Mouse (Mus musculus): Measurements from ENCODE around the gene Chuk.
A peak's percentile ranks its signal among the peaks of the same experiment; 100 is the strongest.

Gene Chuk

DNA sequence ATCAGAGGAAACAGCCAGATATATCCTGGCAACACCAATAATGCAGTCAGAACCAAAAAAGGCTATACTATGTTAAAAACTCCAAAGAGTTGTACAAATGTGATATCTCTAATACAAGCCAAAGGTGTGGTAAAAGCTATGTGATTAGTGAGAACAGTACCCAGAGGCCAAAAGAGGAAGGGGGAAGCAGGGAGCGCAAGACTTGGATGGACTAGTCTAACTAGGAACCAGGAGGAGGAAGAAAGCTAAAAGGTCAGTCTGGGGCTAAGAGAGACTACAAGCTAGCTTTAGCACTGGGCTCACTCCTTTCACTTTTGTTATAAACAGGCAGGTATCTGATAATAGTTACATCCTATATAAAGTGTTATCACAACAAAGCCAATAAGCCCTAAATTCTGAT is 2.9 kb downstream of the Chuk start:
- no peak for DNase-seq

DNA sequence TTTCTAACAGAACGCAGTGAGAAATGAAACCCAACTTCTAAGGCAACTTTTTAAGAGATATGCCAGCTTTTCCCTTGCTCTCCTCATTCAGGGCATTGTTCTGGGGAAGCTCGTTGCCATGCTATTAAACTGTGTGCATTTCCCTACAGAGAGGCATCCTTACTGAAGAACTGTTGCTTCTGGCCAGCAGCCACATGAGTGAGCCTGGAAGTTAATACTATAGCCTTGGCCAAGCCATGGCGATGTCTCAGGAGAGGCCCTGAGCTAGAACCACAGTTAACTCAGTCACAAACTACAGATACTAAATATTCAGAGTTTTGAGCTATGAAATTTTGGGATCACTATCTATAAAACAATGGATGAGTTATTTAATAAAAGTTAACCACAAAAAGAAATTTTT is 4.3 kb downstream of the Chuk start:
- DNase-seq: no peak

DNA sequence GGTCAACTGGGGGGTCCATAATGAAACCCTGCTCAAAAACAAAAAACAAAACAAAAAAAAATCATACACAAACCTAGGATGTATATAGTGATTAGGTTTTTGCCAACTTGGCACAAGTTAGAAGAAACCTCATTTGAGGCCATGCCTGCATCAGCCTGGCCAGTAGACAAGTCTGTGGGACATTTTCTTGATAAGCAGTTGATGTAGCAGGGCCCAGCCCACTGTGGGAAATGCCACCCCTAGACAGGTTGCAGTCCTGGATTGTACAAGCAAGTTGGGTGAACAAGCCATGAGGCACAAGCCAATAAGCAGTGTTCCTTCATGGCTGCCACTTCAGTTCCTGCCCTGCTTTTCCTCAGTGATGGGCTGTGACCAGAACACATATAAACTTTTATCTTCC is 6.4 kb downstream of the Chuk start:
- DNase-seq: no peak

DNA sequence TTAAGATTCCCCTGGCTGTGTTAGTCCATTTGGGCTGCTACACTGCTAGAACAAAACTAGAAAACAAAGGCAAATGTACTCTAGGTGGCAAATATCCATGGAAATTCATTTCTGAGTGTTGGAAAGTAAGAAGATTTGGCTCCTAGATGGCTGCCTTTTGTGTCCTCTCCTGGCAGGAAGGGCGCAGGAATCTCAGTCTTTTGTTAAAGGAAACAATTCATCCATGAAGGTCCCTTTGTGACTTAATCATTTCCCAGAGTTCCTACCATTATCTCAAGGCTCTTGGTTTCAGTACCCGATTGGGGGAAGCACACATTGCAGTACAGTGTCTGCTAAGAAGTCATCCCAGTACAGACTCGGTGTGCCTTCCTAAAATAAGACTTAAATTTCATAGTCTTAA is 21.0 kb downstream of the Chuk start:
- DNase-seq: no peak

DNA sequence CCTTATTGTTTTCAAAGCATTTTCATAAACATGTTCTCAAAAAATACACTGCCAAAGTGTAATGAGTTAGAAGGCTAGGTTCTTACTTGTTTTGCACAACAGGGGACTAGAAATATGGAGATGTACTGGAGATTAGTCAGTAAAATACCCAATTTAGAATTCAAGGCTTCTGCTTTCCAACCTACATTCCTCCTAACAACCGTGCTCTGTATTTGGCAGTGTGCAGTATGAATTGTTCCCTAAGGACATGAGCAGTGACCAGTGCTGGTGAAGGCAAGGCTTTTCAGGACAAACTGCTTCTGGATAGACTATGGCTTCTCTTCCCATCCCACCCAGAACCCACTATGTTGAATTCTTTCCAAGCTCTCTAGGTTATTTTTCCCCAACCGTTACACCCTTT is 26.4 kb downstream of the Chuk start:
- no peak for DNase-seq

DNA sequence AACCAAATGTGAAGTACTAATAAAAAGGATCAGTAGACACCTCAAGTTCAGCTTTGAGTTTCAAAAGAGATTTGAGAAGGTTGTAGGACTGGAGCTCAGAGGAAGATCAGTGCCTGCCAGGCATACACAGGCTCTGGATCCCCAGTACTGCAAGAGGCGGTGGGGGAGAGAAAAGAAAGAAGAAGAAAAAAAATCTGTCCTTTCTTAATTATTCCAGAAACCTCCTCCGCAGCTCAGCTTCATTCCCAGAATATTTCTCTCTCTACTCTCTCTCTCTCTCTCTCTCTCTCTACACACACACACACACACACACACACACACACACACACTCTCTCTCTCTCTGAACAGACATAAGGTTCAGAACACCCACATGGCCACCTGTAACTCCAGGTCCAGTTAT is 27.3 kb downstream of the Chuk start:
- DNase-seq: no peak

DNA sequence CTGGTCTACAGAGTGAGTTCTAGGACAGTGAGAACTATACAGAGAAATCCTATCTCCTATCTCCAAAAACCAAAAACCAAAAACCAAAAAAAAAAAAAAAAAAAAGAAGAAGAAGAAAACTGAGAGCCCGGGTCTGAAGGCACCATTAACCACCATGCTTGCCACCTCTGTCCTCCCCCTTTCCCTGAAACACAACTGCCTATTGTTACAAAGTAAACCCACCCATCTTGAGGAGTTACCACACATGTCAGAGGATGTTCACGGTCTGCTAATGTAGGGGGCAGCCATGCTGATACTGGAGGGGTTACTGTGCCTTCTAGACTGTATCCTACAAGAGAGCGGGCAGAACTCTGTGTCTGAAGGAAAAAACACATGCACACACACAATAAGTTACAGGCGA is 30.3 kb downstream of the Chuk start:
- DNase-seq: no peak

DNA sequence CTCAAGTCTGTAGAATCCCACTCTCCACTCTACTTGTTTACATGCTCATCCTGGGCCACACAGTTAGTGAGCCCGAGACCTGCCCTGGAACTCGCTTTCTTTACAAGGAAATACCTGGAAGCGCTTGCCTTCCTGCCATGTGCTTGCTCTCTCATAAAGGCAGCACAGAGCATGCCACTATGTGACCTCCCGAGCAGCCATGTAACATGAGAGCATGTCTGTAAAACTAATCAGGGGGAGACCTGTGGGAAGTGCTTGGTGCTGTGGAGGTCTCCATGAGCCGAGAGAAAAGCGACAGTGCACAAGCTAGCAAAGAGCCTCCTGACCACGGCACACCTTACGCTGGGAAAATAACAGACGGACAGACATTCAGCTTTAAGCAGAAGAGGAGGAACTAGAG is 30.8 kb downstream of the Chuk start:
- DNase-seq: no peak

DNA sequence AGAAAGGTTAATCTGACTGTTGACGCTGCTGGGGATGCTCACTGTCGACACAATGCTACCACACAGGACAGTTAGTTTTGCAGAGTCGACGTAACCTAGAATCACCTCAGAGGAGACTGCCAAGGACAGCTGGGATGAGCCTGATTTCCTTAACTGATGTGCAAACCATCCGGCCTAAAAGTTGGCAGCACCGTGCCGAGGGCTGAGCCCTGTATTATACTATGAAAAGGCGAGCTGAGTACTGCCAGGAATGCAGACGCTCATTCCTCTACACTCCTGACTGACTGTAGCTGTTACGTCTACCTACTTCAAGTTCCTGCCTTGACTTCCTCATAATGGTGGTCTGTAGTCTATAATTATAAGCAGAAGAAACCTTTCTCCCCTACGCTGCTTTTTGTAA is 32.3 kb downstream of the Chuk start:
- no peak for DNase-seq

DNA sequence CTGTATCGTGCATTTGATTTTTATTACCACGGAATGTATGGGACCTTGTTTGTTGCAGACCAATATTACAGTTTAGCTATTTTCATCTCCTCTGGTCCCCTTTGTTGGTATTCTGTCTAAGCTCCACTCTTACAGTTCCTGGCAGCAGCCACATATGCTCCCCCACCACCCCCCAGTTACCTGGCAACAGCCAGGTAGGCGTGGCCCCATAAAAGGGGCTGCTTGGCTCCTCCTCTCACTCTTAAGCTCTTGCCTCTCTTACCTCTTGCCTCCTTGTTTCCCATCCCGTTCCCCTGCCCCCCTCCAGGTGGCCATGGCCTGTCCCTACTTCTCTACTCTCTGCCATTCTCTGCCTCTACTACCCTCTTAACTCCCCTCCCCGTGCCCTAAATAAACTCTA is 36.1 kb downstream of the Chuk start:
- DNase-seq: no peak

DNA sequence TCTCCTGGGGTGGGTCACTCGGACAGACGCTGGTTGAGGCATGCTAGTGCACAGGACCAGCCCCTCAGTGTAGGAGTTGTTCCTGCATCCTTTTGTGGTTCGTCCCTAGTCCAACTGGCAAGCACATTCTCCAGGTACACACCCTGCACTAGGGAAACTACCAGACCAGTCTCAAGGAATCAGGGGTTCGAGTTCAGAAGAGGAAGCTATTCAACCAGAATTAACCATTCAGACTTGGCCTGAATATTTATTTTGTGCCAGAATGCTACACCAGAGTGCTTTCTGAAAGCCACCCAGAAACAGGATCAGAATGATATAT is 37.4 kb downstream of the Chuk start:
- DNase-seq: no peak

DNA sequence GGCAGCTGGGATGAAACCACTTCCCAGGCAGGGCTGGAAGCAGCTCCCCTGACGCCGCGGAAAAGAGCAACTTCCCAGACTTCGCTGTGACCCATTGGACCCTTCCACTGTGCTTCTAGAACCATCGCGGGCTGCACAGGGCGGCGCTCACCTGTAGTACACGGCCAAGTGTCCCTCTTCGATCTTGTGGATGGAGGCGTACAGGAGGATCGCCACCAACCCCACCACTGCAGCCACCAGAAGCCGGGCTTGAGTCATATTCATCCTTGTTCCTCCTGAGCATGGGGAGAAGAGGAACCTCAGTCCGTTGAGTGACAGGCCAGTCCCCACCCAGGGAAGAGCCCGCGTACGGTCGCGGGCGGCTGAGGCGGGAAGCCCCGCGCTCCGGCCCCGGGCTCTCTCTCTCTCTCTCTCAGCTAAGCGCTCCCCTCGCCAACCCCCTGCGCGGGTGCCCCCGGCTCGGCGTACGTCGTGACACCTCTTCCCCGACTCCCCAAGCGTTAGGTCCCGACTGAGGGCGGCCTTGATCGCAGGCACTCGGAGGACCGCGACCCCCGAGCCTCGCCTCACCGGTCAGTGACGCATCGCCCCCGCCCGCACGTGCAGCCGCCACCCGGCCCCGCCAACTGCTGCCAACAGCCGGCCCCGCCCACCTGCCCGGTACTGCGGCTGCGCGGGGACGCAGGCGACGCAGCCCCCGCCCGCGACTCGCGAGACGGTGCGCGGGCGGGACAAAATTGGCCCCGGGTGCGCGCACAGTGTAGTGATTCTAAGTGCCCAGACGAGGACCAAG is 38.0 kb downstream of the Chuk start, which contains the start of gene Erlin1:
Gene Erlin1, minus strand, starts transcription at position 665 of the 793 bp plus-strand sequence.
- DNase-seq: peak; percentile 80 to 86

DNA sequence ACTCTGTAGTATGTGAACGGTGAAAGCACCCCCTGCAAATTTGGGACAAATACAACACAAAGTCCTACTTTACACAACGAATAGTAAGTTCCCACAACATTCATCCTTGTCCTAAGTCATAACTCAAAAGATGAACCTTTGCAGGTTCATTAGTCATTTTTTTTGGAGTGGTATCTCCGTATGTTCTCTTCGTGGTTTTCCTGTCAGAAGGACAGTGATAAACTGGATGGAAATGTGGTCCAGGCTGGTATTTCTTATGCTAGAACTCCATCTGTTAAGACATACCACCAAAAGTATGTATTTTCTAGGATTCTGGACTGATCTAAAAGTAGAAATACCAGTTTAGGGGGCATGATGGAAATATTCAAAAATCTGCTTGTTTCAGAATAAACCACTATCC is 39.0 kb downstream of the Chuk start:
- DNase-seq: no peak

DNA sequence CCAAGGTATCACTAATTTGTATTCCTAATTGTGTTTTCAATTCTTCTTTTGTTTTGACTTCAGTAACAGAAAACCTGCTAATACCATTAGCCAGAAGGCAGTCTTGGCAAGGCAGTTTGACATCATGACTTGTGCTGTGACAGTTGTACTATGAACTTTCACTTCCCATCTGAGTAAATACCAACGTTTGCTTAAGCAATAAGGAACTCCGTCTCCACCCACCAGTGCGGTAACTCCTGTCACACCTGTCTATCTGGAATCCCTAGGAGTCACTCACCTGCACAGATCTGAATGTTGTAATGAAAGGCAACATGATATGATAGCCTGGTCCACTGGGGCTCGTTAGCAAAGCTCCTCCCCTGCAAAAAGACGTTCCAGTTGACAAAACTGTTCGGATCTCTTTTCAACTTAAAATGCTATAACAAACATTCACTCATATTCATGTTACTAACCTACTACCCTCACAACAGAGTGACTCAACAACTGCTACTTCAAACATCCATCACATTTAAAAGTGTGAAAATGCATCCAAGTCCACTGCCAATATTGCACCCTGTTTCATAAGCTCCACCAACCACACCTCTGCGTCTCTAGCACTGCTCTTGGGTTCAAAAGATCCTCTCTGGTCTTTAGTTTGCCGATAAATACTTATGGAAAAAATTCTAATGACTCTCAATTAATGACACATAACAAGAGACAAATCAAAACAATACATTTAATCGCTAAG is 39.8 kb downstream of the Chuk start:
- DNase-seq: peak; percentile 58 to 61

DNA sequence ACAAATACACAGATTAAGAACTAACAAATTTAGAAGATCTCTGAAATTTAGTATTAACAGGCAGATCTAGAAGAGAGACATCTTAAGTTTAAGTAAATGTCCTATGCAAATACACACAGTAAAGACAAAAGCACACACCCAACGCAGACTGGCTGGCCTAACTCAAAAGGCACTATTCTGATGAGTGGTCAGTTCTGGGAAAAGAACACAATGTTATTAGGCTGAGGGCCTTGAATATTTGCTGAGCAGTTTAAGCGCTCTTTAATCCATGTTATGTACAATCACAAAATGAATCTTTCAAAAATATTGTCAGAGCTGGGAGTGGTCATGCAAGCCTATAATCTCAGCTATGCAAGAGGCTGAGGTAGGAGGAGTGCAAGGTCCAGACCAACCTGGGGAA is 42.5 kb downstream of the Chuk start:
- DNase-seq: no peak

DNA sequence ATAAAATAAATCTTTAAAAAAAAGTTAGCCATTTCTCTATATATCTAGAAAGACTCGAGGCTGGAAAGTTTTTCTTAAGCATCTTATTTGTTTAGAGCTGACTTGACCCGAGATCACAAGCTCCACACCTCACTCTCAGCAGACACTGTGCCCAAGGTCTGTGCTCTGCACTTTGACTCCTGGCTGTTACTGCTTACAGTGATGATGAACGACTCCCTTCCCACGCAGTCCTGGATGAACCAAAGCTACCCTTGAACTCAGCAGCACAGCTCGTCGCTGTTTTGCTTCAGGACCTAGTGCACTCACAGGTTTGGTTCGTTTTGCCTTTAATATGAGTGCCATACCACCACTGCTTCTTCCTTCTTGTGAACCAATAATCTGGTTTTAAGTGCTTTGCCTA is 43.5 kb downstream of the Chuk start:
- peak; percentile 66 to 68 for DNase-seq

DNA sequence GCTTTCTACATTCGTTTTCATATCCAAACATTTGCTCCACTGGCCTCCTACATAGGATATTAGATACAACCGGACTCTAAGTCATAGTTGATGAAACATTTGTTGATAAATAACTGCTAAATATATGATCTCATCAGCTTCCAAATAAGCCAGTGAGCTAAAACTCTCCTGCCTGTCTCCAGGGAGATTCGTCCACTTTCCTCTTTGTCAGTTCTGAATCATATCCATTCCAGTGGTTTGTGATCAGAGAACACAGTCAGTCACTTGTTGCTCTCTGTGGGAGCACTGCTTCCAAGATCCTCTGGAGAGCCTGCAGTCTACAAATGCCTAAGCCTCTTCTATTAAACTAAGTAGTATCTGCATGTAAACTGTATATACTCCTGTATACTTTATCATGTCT is 47.1 kb downstream of the Chuk start:
- DNase-seq: no peak

DNA sequence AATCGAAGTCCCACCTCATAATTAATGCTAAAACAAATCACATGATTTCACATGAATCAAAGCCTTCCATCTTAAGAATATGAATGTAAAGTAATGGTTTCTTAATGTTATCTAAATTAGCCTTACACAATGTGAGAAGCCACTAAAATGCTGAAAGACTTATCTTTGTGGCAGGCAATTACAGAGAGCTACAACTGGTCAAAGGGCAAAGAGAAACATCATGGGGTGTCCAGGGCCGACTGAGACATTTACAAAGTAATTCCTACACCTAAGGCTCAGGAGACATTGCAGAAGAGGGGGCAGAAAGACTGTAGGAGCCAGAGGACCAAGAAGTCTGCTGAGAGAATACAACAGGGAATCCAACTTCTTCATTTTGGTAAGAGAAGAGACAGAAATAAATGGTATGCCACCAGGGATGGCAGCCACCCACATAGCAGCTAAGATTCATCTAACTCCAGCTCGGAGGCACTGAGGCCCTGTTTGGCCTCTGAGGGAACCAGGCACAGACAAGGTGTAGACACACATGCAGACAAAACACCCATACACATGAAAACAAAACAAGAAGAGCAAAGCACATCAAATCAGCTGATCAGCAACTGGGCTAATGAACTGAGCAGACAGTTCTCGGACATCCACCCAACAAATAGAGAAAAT is 52.0 kb downstream of the Chuk start:
- no peak for DNase-seq

DNA sequence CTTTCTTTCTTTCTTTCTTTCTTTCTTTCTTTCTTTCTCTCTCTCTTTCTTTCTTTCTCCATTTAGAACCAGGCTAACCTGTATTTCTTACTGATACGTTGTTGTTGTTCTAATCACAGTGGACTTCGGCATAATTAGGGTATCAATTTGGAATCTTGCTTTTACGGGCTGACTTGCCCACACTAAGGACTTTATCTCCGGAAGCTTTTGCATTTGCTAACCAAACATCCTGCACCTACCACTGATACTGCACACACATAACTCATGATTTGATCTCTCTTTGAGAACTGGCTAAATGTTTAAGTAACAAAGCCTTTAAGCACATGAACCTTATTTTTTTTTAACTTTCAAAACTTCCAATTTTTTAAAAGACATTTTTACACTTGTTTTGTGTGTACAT is 56.9 kb downstream of the Chuk start:
- DNase-seq: no peak

DNA sequence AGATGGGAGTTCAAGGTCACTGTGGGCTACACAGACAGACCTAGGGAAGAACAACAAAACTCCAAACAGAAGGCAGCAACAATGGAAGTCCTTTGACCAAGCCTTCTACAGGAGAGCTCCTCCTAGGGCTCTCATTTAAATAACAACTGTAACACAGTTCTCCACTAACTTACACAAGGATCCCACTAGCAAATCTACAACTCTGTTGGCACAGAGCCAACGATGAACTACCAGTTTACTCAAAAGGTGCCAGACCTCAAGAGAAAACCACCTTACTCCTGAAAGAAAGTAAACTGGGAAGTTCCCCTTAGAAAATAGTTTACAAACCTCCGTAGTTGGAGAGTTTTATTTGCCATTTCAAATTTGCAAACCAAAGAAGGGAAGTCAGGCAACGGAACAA is 58.0 kb downstream of the Chuk start:
- DNase-seq: peak; percentile 44 to 67

DNA sequence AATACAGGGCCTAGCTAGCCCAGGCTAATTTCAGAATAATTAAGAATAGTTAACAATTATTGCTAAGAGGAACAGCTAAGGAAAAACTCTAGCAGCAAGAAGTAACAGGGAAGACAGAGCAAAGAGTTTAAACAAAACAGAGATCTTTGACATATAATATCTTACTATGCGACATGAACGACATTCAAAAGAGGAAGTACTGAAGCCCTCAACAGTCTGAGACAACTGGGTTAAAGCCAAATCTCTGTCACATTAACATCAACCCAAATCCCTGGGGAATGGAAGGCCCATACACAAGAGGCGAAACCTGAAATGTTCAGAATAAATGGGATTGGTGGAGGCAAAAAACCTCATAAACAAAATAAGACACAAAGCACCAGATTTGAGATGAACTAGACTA is 61.4 kb downstream of the Chuk start:
- DNase-seq: no peak

DNA sequence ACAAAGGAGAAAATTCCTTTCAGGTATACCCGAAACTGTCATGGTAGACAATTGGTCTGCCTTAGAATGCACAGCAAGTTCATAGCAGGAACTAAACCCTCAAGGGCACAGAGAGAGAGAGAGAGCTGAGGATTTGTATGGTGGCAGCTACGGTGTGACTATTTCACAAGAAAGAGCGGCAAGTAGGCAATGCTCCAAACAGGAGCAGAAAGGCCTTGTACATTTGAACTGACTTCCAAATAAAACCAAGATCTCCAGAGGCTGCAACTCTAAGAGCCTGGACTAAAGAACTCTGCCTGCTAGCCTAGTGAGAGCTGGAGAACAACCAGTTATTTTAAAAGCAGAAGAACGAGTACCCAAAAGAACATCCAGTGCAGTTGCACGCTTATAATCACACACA is 65.2 kb downstream of the Chuk start:
- DNase-seq: no peak

DNA sequence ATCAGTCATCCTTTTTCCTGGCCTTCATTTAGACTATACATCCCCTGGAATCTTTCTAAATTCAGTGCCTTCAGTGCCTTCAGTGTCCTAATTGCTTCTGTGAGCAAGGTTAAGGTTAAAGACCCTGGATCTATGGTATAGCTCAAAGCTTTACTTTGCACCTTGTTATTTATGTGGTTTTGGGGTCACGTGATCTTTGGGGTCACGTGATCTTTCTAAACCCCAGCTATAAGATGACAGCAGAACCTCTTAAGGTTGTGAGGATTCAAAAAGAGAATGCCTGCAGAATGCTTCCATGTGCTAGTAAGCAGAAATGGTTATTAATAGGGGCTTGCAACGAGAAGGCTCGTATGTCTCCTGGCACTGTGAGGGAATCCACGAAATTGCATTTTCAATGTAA is 73.9 kb downstream of the Chuk start:
- DNase-seq: no peak

DNA sequence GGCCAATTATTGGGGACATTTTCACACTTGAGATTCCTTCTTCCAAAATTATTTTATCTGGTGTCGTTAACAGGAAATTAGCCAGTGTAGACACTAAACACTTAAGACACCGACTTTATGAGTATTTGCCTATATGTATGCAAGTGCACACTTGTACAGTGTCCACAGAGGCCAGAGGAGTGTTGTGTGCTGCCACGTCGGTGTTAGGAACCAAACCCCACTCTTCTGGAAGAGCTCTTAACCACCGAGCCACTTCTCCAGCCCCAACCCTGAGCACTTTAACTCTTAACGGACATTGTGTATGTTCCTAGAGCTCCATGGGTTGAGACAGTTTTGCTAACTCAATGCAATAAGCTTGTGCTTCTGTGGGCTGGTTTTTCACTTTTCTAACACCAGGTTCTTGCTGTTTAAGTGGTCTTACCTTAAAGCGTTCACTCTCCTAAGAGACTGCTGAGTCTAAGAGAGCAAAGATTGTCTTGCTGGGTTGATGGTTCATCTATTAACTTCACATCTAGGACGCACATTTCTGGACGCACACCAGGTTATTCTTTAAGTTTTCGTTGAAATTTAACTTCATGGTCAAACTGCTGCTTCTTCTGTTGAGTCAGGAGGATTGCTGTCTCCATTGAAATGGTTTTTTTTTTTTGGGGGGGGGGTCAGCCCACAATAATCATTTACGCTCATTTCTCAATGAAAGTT is 75.1 kb downstream of the Chuk start:
- DNase-seq: peak; percentile 59 to 84
